Mouse (Mus musculus): ENCODE measurements at regions not wholly inside any gene's neighbourhood (a gene's known extent, or its start where the extent isn't known, plus 50 kb on each side); places are given as distances from the start of the nearest gene placed in this dataset.

DNA sequence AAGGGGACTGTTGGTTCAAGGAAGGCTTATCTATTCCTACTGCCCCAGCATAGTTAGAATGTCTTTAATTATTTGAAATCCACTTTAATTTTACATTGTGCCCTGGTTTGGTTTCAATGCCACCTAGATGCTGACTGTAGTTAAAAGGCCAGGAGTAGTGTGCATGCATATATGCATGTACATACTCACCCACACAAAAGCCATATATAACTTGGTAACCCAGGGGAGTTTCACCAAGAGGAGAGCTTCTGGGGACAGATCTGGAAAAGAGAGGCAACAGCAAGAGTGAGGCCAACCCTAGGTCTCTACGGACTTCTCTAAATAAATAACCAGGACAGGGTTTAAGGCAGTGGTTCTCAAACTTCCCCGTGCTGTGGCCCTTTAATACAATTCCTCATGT is 219.3 kb upstream of the Pdzrn3 start:
- TF ChIP-seq CTCF (IDR thresholded peaks at IDR 0.05; ENCODE audit: insufficient read depth, low read length) (no peak), POLR2A (IDR thresholded peaks at IDR 0.05; ENCODE audit: borderline replicate concordance, extremely low read depth, low read depth, low read length) (no peak)
